Mouse (Mus musculus) midbrain, embryonic 11.5 days (tissue): ENCODE measurements around the gene Hoxc8. TPM values are rescaled to one million over a fixed set of nuclear protein-coding genes. Genes with fewer than 3 reads are reported as not detected.

ENCODE experiments used
- ATAC-seq: fragments of 200-750 bp; cut with Nextera tagmentation; 2 replicates; pipeline ENCODE4 v1.8.0; 2017; ENCODE audit warnings: moderate TSS enrichment, moderate library complexity; ENCODE audit not compliant: low FRiP score
- DNase-seq: peaks from one replicate; pipeline ENCODE4 v3.0.0; 2015; ENCODE audit warnings: low spot score; ENCODE audit errors: missing footprints
- H3K27ac ChIP-seq: fragments of 300-500 bp; sonication (generic); 2 replicates; pipeline ENCODE4 v1.5.1; 2014; ENCODE audit warnings: low read depth, low read length
- H3K27me3 ChIP-seq: fragments of 300-500 bp; sonication (generic); 2 replicates; pipeline ENCODE4 v1.6.1; 2014; ENCODE audit warnings: mild to moderate bottlenecking, low read length, moderate library complexity, mixed read lengths; ENCODE audit not compliant: control insufficient read depth, insufficient read depth
- H3K36me3 ChIP-seq: fragments of 300-500 bp; sonication (generic); 2 replicates; pipeline ENCODE4 v1.6.1; 2014; ENCODE audit warnings: mild to moderate bottlenecking, low read length, moderate library complexity, mixed read lengths; ENCODE audit not compliant: control insufficient read depth, insufficient read depth
- H3K4me1 ChIP-seq: fragments of 300-500 bp; sonication (generic); 2 replicates; pipeline ENCODE4 v1.6.1; 2014; ENCODE audit warnings: low read length; ENCODE audit not compliant: control insufficient read depth, insufficient read depth
- H3K4me2 ChIP-seq: fragments of 300-500 bp; sonication (generic); 2 replicates; pipeline ENCODE4 v1.6.1; 2014; ENCODE audit warnings: mild to moderate bottlenecking, moderate library complexity
- H3K4me3 ChIP-seq: fragments of 300-500 bp; sonication (generic); 2 replicates; pipeline ENCODE4 v1.5.1; 2014; ENCODE audit warnings: low read depth, low read length
- H3K9ac ChIP-seq: fragments of 300-500 bp; sonication (generic); 2 replicates; pipeline ENCODE4 v1.6.1; 2014; ENCODE audit warnings: low read length
- H3K9me3 ChIP-seq: fragments of 300-500 bp; sonication (generic); 2 replicates; pipeline ENCODE4 v1.6.1; 2016; ENCODE audit warnings: low read length; ENCODE audit not compliant: control insufficient read depth
- WGBS: fragments of 180-500 bp; shearing (Covaris S2); extraction: QIAGEN DNeasy Blood & Tissue Kit; methylation state at CpG from one replicate; pipeline ENCODE4 v1.1.7; 2014; 5-methylcytosine and 5-hydroxymethylcytosine counted together
- polyA plus RNA-seq: library from polyadenylated mRNA; unstranded; fragments of >200 nt; fragmentation: Nextera tagmentation; extraction: Ambion mirVana; gene quantifications from 2 replicates; pipeline ENCODE4 v1.2.1, GENCODE M21; 2014

Hoxc8 gene
- polyA plus RNA-seq, 1 experiment from 2014 or later = not detected

DNA sequence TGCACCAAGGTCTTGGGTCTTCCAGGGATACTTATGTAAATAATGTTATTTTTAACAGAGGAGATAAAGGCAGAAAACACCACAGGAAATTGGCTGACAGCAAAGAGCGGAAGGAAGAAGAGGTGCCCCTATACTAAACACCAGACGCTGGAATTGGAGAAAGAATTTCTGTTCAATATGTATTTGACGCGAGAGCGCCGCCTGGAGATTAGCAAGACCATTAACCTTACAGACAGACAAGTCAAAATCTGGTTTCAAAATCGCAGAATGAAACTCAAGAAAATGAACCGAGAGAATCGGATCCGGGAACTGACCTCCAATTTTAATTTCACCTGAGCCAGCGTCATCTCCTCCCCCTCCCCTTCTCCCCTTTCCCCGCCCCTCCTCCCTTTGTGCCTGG is 19.7 kb upstream of the Hoxc8 start:
- H3K9ac ChIP-seq = no peak overlapping the region
- WGBS = 2% methylated on average over 12 of the region's 12 CpGs
- H3K27ac ChIP-seq = no peak overlapping the region
- H3K4me2 ChIP-seq = no peak overlapping the region
- no peaks in the 10 kb centered on the region for H3K36me3 ChIP-seq
- peaks cover 98% of the 10 kb centered on the region for H3K27me3 ChIP-seq
- H3K4me1 ChIP-seq = no peaks in the 10 kb centered on the region; the same call in 1 of the 2 replicates
- H3K4me3 ChIP-seq = no peak overlapping the region
- H3K9me3 ChIP-seq = no peaks in the 10 kb centered on the region
- DNase-seq (no peak), ATAC-seq (no peak)

DNA sequence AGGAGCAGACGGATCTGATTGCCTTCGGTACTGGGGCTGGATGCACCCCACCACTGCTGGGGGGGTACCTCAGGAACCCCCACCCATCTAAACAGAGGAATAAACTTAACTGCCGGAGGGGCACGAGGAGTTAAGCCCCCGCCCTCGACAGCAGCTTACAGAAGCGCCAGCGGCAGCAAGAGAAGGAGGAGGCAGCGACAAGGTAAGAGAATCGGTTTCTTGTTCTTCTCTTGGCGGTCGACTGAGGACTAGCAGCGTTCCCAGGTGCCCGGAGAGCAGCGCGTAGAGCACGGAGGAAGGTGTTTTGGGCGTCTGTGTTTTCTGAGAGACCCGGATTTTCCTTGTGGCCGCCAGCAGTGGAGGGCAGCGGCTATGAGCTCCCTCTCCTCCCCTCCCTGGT is 18.2 kb upstream of the Hoxc8 start:
- Histone ChIP-seq H3K4me2 (no peak overlapping the region), H3K9ac (no peak overlapping the region), H3K36me3 (no peaks in the 10 kb centered on the region), H3K27ac (no peak overlapping the region), H3K4me3 (no peak overlapping the region), H3K4me1 (no peaks in the 10 kb centered on the region), H3K27me3 (peaks cover 97% of the 10 kb centered on the region), H3K9me3 (no peaks in the 10 kb centered on the region)
- DNase-seq (peak; percentile 94), ATAC-seq (no peak)
- 1% methylated on average over 21 of the region's 21 CpGs for WGBS

DNA sequence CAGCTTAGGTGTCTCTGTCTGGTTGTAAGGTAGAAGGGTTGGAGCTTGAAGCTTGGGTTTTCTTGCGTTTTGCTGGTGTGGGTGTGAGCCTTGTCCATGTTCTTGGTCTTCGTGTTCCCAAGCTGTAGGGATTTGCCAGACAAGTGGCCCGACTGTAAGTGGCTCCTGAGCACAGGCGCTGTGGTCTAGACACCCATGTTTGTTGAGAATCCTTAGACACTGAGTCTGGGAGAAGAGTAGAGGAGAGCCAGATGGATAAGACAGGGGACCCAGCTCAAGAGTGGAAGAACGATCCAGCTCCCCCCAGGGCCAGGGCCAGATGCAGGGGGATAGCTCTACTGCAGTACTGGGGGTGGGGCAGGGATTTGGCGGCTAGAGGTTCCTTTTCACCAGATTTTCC is 17.7 kb upstream of the Hoxc8 start:
- DNase-seq (peak; percentile 92), ATAC-seq (no peak)
- WGBS = 0% methylated on average over 6 of the region's 6 CpGs
- Histone ChIP-seq H3K4me3 (no peak overlapping the region), H3K4me1 (no peaks in the 10 kb centered on the region), H3K36me3 (no peaks in the 10 kb centered on the region), H3K27ac (no peak overlapping the region), H3K9ac (no peak overlapping the region), H3K27me3 (peaks cover 97% of the 10 kb centered on the region), H3K9me3 (no peaks in the 10 kb centered on the region), H3K4me2 (no peak overlapping the region)

DNA sequence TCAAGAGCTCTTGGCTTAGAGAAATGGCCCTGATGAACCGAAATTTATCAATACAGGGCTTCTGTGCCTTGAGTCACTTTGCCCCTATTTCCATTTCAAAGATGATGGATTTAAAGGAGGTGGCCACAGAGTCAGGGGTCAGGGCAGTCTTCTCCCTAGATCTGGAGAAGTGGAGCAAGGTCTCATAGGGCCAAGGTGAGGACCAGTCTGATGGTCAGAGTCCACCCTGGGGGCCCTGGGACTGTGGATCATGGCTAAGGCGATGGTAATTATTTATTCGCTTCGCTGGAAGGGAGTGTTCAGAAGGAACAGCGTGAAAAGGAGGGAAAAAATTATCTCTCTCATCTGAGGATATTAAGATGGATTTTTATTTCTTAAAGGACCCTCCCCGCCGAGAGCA is 15.4 kb upstream of the Hoxc8 start:
- Histone ChIP-seq H3K4me3 (no peak overlapping the region), H3K4me1 (no peaks in the 10 kb centered on the region), H3K9ac (no peak overlapping the region), H3K27me3 (peaks cover 98% of the 10 kb centered on the region), H3K27ac (no peak overlapping the region), H3K9me3 (no peaks in the 10 kb centered on the region), H3K4me2 (no peak overlapping the region), H3K36me3 (no peaks in the 10 kb centered on the region)
- ATAC-seq (no peak), DNase-seq (no peak)
- WGBS = 3% methylated on average over 7 of the region's 7 CpGs

DNA sequence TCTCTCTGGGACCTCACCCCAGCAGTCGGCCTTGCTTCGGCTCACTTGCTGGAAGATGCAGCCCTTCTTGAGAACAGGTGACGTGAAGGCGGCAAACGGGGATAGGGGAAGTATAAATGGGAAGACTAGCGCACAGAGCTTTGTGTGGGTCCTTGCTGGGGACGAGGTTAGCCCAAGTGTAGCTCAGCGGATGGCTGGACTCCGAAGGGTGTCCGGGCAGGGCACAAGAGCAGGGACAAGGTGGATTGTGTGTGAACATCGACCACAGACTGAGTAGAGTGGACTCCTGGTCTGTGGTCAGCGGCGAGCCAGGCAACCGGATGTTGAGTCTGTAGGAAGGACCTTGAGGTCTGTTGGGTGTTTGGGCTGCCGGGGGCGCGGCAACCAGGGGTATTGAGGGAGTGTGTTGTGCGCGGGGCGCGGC is 14.7 kb upstream of the Hoxc8 start:
- DNase-seq (peak; percentile 95), ATAC-seq (no peak)
- no peak overlapping the region for H3K4me3 ChIP-seq
- H3K4me1 ChIP-seq = no peaks in the 10 kb centered on the region
- WGBS = 1% methylated on average over 21 of the region's 21 CpGs
- no peaks in the 10 kb centered on the region for H3K9me3 ChIP-seq
- H3K27ac ChIP-seq = no peak overlapping the region
- no peak overlapping the region for H3K4me2 ChIP-seq
- H3K36me3 ChIP-seq = no peaks in the 10 kb centered on the region
- H3K9ac ChIP-seq = no peak overlapping the region
- H3K27me3 ChIP-seq = peaks cover 98% of the 10 kb centered on the region

DNA sequence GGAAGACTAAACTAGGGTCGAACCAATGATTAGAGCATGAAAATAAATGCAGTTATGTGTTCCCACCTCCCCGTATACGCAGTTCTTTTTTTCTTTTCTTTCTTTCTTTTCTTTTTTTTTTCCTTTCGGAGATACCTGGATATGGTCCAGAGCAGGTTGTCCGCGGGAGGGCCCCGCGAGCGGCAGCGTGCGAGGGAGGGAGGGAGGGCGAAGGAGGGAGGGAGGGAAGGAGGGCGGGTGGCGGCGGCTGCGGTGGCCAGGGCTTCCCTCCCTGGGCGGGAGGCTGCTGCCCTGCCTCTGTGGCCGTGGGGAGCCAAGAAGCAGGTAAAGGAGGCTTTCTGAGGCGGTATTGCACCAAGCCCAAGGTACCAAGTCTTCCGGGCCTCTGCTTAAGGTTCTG is 14.2 kb upstream of the Hoxc8 start, which contains the start of gene Hoxc9:
Gene Hoxc9 (plus strand): TSS at position 269 of the 400 bp plus-strand sequence.
- H3K4me2 ChIP-seq = no peak within 1 kb of the TSS

DNA sequence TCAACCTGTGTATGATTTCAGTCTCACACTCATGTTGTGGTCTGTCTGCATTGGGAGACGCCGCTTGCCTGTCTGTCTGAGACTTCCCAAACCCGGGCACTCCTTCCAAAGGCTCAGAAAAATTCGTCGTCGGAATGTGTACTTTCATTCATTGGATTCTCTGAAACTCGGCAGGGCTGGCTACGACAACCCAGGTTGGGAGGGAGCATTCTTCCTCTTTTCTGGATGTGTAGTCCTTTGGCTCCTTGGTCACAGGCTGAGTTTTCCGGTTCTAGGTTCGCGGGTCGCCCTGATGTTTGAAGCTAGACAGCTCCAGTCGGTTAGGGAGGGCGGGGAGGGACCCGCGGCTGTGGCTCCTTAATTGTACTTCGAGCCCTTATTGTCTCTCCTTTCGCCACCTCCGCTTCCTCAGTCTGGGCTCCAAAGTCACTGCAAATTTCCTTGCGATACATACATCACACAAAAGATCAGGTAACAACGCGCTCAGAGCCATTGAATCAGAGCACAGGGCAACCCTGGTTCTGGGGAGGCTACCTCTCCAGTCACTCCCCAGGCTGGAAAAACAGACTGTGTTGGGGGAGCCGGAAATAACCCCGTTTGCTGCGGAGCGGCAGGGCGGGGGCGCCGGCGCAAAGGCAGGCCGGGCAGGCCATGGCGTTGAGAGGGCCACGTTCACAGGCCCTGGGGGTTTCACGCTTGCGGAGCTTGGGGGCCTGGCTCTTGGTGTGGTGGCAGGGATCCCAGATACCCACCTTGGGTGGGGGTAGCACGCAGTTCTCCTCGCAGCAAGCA is 13.6 kb upstream of the Hoxc8 start:
- WGBS = under 1% methylated on average over 37 of the region's 37 CpGs

More for the DNA sequence above, 14.2 kb upstream of the Hoxc8 start, which contains the start of gene Hoxc9:
- peaks cover 98% of the 10 kb centered on the region for H3K27me3 ChIP-seq
- no peak within 1 kb of the TSS for H3K9ac ChIP-seq
- H3K4me3 ChIP-seq = no peak within 1 kb of the TSS
- no peaks in the 10 kb centered on the region; the same call in 1 of the 2 replicates for H3K4me1 ChIP-seq
- under 1% methylated on average over 16 of the region's 20 CpGs for WGBS
- H3K36me3 ChIP-seq = no peaks in the 10 kb centered on the region
- H3K9me3 ChIP-seq = no peaks in the 10 kb centered on the region
- H3K27ac ChIP-seq = no peak within 1 kb of the TSS
- DNase-seq = no peak
- no peak for ATAC-seq

DNA sequence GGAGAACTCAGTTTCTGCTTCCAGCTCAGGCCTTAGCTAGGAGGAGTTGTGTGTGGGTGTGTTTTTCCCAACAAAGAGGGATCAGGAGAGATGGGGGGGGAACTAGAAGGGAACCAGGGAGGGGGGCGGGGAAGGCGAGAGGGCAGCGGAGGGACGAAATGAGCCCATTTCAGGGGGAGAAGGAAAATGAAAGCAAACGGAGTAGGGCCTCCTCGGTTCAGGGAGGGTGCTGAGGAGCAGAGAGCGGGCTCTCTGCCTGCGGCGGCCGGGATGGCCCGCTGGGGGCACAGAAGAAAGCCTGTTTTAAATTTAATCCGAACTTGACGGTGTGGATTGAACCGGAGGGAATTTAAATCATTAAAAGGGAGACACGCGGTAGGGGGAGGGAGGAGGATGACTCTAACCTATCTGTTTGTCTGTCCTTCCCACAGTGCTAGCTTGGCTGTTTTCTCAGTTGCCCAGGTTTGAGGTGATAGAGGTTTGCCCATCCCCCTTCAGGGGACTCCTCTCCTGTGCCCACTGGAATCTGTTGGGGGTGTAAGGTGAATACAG is 12.9 kb upstream of the Hoxc8 start:
- no peak overlapping the region for H3K9ac ChIP-seq
- no peaks in the 10 kb centered on the region for H3K9me3 ChIP-seq
- WGBS = under 1% methylated on average over 15 of the region's 16 CpGs
- DNase-seq (peak; percentile 95), ATAC-seq (no peak)
- no peak overlapping the region for H3K4me3 ChIP-seq
- H3K27me3 ChIP-seq = peaks cover 98% of the 10 kb centered on the region
- H3K27ac ChIP-seq = no peak overlapping the region
- no peaks in the 10 kb centered on the region for H3K36me3 ChIP-seq
- no peak overlapping the region for H3K4me2 ChIP-seq
- H3K4me1 ChIP-seq = peaks cover 5% of the 10 kb centered on the region; the same call in 1 of the 2 replicates

More for the DNA sequence above, 13.6 kb upstream of the Hoxc8 start:
- Histone ChIP-seq H3K4me2 (no peak overlapping the region), H3K9ac (no peak overlapping the region), H3K4me3 (no peak overlapping the region), H3K36me3 (no peaks in the 10 kb centered on the region), H3K27ac (no peak overlapping the region), H3K27me3 (peaks cover 98% of the 10 kb centered on the region), H3K4me1 (peaks cover 5% of the 10 kb centered on the region; the same call in 1 of the 2 replicates), H3K9me3 (no peaks in the 10 kb centered on the region)
- DNase-seq = peak; percentile 96
- no peak for ATAC-seq
